Mouse (Mus musculus) myocyte (in vitro differentiated cells): ENCODE results near the gene Tmem178.

Experiments
- CEBPB ChIP-seq: IDR thresholded peaks from 2 replicates; pipeline ENCODE4 v1.6.1; 2011; ENCODE audit warnings: mild to moderate bottlenecking, moderate library complexity; ENCODE audit not compliant: poor library complexity, insufficient read depth, severe bottlenecking
- E2F4 ChIP-seq: IDR thresholded peaks from one replicate; pipeline ENCODE4 v1.6.1; 2011; ENCODE audit warnings: mild to moderate bottlenecking, control low read depth, moderate library complexity; ENCODE audit not compliant: insufficient read depth
- MAX ChIP-seq: IDR thresholded peaks from one replicate; pipeline ENCODE4 v1.6.1; 2011; ENCODE audit warnings: low read depth, mild to moderate bottlenecking, control low read depth
- MYOD1 ChIP-seq, 3 experiments: IDR thresholded peaks; one replicate each; pipeline ENCODE4 v1.6.1; 2011; ENCODE audit warnings: control low read depth in 2 of 3, low read depth in 2 of 3, mild to moderate bottlenecking in 2 of 3, moderate library complexity in 1 of 3; ENCODE audit not compliant: insufficient read length in 2 of 3, control insufficient read depth in 1 of 3
- POLR2A ChIP-seq: IDR thresholded peaks from one replicate; pipeline ENCODE4 v1.6.1; 2011; ENCODE audit warnings: low read depth, mild to moderate bottlenecking, control low read depth, moderate library complexity; ENCODE audit not compliant: insufficient read length
- POLR2AphosphoS2 ChIP-seq: IDR thresholded peaks from one replicate; pipeline ENCODE4 v1.6.1; 2011; ENCODE audit warnings: low read depth, control low read depth; ENCODE audit not compliant: insufficient read length
- TCF12 ChIP-seq: IDR thresholded peaks from one replicate; pipeline ENCODE4 v1.6.1; 2011; ENCODE audit warnings: mild to moderate bottlenecking, control low read depth; ENCODE audit not compliant: poor library complexity, insufficient read depth, severe bottlenecking
- TCF3 ChIP-seq: IDR thresholded peaks from one replicate; pipeline ENCODE4 v1.6.1; 2011; ENCODE audit warnings: low read depth, control low read depth; ENCODE audit not compliant: insufficient read length
- USF1 ChIP-seq: IDR thresholded peaks from one replicate; pipeline ENCODE4 v1.6.1; 2011; ENCODE audit warnings: low read depth, mild to moderate bottlenecking, control low read depth, moderate library complexity

GRCm38 (mm10) chr17:80901885-80902284, 42.5 kb upstream of the Tmem178 start:
- no peak for TF ChIP-seq POLR2A
- TF ChIP-seq POLR2AphosphoS2: no peak
- no peak for TF ChIP-seq USF1
- TF ChIP-seq TCF12: no peak
- TF ChIP-seq CEBPB: no peak
- TF ChIP-seq MAX: no peak
- TF ChIP-seq MYOD1 (IDR thresholded peaks at IDR 0.05; ENCODE audit: control insufficient read depth in 1 of 3, insufficient read length in 2 of 3, low read depth in 2 of 3): no peak
- TF ChIP-seq TCF3: no peak
- TF ChIP-seq E2F4: no peak
